Mouse (Mus musculus) gastrocnemius, adult 2 months (tissue): ENCODE measurements around the gene Vtn. TPM values are rescaled to one million over a fixed set of nuclear protein-coding genes. Genes with fewer than 3 reads are reported as not detected.

Experiments
- DNase-seq: peaks from one replicate; pipeline ENCODE4 v3.0.0; 2022
- H3K27ac ChIP-seq: fragments of 200-600 bp; 2 replicates; pipeline ENCODE4 v1.8.1; 2022; ENCODE audit warnings: mild to moderate bottlenecking
- H3K4me3 ChIP-seq: fragments of 200-600 bp; 2 replicates; pipeline ENCODE4 v1.8.1; 2022; ENCODE audit warnings: mild to moderate bottlenecking, moderate library complexity
- CTCF ChIP-seq: fragments of 200-600 bp; IDR thresholded peaks from 2 replicates; pipeline ENCODE4 v1.8.1; 2022; ENCODE audit warnings: antibody characterized with exemption, mild to moderate bottlenecking, moderate library complexity
- intact Hi-C: fragments of 180-260 bp; cut with DNase I; formaldehyde crosslinking; loops from one replicate; pipeline ENCODE4 v1.15.1; 2025
- total RNA-seq, 2 experiments: library from RNA; stranded (reverse); gene quantifications; 2 replicates each; pipeline ENCODE4 v1.2.3; 2021

The Vtn gene
- total RNA-seq, 2 experiments from 2014 or later, result 11.7 to 14.5 TPM

DNA sequence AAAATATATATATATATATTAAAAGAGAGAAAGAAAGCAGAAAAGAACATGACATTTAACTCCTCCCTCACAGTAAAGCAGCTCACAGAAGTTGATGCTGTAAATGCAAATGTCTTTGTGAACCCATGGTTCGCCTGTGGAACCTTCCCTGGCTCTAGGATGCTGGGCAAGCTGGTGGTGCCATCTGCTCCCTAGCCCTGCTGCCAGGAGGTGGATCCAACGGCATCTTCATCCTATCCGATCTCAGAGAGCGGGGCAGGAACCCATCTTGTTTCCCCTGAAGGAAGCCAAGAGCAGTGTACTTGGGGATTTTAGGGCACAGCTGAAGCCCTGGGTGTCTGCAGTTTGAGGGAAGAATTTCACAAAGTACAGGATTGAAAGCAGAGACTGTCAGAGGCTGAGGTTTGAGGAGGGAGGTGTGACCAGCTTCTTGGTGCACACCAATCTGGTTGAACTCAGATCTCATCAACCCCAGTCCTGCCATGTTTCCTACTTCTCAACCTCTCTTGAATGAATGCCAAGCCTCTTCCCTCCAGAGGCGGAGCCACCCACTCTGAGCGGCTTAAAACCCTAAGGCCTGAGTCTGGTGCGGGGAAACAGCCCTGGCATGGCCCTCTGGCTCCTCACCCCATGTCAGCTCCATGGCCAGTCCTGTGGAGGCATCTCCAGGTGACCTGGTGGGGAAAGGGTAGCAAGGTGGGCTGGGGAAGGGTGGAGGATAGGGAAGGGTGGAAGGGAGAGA is 4.2 kb downstream of the Vtn start, which contains the start of gene Sebox:
Sebox (plus strand) TSS at position 539 of the 742 bp plus-strand sequence.
- intact Hi-C loops, result no loop called here
- H3K4me3 ChIP-seq, result no peak within 1 kb of the TSS
- no peak for TF ChIP-seq CTCF
- no peak for DNase-seq
- no peak within 1 kb of the TSS for H3K27ac ChIP-seq

DNA sequence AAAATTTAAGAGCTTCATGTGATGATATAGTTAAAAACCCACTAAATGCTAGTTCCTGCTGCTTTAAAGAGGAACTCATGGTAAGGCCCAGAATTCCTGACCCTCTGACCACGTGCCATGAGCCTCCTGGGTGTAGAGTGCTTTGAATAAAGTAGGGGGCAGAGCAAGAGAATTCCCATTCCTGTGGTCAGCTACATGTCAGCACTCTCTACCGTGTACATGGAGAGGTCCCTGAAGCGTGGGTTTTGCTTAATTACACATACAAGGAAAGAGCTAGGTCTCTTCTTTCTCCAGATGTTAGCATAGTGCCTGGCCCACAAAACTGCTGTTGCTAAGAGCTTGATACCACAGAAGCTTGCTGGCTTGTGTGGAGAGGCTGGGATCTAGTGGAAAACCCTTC is 6.5 kb downstream of the Vtn start:
- DNase-seq, result no peak
- intact Hi-C loops, result no loop called here
- Histone ChIP-seq H3K4me3 (no peak overlapping the region), H3K27ac (no peak overlapping the region)
- TF ChIP-seq CTCF, result no peak

DNA sequence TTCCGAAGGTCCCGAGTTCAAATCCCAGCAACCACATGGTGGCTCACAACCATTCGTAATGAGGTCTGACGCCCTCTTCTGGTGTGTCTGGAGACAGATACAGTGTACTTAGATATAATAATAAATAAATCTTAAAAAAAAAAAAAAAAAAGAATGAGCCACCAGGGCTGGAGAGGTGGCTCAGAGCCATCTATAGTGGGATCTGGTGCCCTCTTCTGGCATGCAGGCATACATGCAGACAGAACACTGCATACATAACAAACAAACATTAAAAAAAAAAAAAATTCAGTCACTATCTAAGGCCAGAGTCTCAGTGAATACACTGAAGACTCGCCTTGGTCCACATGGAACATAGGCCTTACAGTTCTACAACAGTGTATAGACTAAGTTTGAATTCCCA is 10.3 kb downstream of the Vtn start:
- intact Hi-C loops, result no loop called here
- no peak overlapping the region for H3K27ac ChIP-seq
- no peak for DNase-seq
- no peak overlapping the region for H3K4me3 ChIP-seq
- TF ChIP-seq CTCF, result peak; percentile 42

DNA sequence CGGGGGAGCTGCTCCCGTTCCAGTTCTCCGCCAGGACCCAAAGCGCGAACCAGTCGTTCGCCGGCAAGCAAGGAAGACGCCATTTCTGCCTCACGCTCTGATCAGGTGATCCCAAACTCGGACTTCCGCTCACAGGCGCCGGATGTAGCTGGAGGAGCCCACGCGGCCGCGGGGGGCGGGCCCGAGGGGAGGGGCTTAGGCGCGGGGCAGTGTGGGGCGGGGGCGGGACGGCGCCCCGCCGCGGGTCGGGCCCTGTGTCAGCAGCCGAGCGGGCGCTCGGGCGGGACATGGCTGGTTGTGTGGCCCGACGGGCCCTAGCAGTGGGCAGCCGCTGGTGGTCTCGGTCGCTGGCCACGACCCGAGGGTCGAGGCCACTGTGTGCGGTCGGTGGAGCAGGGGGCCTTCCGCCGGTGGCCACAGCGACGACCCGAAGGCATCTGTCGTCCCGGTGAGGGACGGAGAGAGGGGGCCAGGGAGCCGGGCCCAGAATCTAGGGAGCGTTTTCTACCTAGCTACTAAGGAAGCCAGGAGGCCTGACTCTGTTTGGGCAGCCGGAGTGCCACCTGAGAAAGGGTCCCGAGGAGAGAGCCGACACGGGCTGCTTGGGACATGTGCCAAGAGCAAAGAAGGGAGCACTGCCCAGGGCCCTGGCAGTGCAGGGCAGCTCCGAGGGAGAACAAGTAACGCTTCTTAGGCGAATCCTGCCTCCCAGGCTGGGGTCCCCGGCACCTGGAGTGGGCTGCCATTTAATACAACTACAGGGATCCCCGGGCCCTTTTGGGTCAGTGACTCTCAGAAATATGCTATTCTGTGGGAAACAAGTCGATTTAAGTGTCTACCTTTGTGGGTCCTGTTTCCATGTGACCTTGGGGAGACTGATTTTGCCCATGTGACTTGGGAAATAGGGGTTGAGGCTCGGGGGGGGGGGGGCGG is 13.4 kb downstream of the Vtn start, which contains the start of the genes Tmem199 and Poldip2:
Tmem199 (minus strand) TSS at position 148 of the 933 bp plus-strand sequence.
Poldip2 (plus strand) TSS at position 169 of the 933 bp plus-strand sequence.
- intact Hi-C loops, result loop anchor here (2.0 kb wide), 1 partner anchor 23 kb away; no protein-coding TSS in a partner anchor
- no peak for TF ChIP-seq CTCF
- peak; percentile 95 for DNase-seq
- H3K4me3 ChIP-seq, result peak within 1 kb of the TSS; percentile 79
- H3K27ac ChIP-seq, result peak within 1 kb of the TSS; percentile 97

DNA sequence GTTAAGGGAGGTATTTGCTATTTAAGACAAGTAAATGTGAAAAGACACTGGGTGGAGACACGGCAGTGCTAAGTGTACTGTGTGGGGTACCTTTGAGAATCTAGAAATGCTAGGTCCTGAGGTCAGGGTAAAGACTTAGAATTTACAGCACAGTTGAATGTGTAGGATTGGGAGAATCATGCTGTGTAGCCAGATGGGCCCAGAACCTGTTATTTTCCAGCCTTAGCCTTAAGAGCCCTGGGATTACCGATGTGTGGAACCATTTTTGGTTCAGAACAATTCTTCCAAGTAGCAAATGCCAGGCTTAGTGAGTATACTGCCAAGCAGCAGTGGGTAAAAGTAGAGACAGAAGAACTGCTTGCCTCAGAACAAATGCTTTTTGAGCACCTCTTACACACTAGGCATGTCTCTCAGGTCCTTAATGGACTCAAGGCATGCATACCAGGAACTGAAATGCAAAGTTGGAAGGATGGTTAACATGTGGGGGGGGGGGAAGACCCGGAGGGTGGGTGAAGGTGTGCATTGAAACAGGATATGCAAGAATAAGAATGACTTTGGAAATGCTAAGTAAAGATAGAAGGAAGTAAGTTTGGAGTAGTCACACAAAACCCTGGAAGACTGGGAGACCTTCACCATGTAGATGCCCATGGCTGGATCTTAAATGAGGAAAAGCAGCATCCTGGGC is 14.4 kb downstream of the Vtn start:
- DNase-seq, result no peak
- intact Hi-C loops, result loop anchor here (2.0 kb wide), 1 partner anchor 22 kb away; no protein-coding TSS in a partner anchor
- TF ChIP-seq CTCF, result no peak
- H3K27ac ChIP-seq, result peak overlapping the region; percentile 97; the same call in 1 of the 2 replicates
- peak overlapping the region; percentile 79 for H3K4me3 ChIP-seq

DNA sequence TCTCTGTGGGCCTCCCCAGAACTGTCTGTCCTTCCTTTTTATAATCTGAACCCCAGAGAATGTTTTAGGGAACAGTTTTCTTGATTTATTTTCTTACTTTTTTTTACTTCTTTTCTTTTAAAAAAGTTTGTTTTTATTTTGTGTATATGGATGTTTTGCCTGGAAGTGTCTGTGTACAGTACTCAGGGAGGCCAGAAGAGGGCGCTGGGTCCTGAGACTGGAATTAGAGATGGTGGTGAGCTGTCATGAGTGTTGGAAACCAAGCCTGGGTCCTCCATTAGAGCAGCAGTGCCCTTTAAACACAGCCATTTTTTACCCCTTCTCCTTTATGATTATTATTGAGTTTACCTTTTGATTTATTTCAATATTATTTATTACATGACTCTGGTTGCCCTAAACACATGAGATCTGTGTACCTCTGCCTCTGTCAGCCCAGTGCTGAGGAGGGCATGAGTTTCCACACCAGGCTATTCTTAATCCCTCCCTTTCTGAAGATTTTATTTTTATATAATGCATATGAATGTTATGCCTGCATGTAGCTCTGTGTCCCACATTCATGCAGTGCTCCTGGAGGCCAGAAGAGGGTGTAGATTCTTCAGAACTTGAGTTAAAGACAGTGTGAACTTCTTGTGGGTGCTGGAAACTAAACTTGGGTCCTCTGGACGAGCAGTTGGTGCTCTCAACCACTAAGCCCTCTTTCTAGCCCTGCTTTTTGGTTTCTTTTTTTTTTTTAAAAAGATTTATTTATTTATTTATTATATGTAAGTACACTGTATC is 16.8 kb downstream of the Vtn start:
- intact Hi-C loops, result no loop called here
- peak; percentile 45 for TF ChIP-seq CTCF
- H3K27ac ChIP-seq, result no peak overlapping the region
- H3K4me3 ChIP-seq, result no peak overlapping the region
- no peak for DNase-seq

DNA sequence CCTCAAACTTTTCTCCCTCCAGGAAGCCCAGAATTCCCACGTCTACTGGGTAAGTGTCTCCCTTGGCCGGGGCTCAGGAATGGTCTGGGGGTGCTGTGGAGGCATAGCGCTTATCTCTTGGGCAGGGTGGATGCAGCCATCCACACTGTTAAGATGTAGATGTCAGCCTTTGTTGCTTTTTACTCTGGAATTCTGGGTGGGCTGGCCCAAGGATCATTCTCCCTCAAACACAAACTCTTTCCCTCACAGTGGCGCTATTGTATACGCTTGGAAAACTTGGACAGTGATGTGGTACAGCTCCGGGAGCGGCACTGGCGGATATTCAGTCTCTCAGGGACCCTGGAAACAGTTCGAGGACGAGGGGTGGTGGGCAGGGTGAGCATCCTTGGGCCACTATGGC is 20.0 kb downstream of the Vtn start:
- no peak overlapping the region for H3K4me3 ChIP-seq
- intact Hi-C loops, result no loop called here
- no peak for DNase-seq
- TF ChIP-seq CTCF, result no peak
- H3K27ac ChIP-seq, result no peak overlapping the region

DNA sequence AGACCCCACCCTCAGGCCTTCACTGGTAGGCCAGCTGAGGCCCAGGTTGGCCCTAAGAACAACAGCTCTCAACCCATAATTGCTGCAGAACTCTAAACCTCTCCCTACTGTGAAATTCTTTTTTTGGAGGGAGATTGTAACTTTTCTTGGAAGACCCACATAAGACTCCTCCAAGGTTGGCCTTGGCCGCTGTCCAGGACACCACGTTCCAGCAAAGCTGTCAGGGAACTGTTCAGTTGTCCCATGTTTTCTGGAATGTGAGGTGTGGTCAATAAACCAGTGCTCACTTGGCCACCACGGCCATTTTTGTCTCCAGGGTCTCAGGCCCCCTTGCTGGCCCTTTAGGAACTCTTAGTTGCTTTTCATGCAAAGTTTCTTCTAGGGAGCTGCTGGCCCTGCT is 23.0 kb downstream of the Vtn start:
- H3K27ac ChIP-seq, result peak overlapping the region; percentile 68
- intact Hi-C loops, result no loop called here

DNA sequence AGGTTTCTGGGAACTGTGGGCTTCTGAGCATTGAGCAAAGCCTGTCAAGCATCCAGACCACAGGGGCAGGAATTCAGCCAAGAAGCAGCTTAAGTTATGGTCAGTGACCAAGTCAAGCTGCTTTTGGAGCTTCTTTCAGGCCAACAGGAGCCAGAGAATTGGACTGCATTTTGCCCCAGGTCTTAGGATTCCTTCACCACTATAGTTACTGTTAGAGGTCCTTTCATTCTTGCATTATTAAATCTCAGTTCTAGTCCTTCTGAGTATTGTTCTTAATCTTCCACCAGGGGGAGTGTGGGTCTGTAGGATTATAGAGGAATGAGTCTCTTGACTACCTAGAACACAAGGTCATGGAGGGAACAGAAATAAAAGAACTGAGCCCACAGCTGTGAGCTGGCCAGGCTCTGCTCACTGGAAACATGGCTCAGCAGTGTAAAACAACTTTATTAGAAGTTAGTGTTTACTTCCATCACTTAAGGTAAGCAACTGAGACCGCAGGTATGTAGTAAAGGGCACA is 23.6 kb downstream of the Vtn start:
- intact Hi-C loops, result no loop called here
- DNase-seq, result peak; percentile 44
- TF ChIP-seq CTCF, result peak; percentile 57
- Histone ChIP-seq H3K4me3 (no peak overlapping the region), H3K27ac (peak overlapping the region; percentile 68)

More for the DNA sequence above, 23.0 kb downstream of the Vtn start:
- DNase-seq, result peak; percentile 48
- H3K4me3 ChIP-seq, result no peak overlapping the region
- TF ChIP-seq CTCF, result no peak

DNA sequence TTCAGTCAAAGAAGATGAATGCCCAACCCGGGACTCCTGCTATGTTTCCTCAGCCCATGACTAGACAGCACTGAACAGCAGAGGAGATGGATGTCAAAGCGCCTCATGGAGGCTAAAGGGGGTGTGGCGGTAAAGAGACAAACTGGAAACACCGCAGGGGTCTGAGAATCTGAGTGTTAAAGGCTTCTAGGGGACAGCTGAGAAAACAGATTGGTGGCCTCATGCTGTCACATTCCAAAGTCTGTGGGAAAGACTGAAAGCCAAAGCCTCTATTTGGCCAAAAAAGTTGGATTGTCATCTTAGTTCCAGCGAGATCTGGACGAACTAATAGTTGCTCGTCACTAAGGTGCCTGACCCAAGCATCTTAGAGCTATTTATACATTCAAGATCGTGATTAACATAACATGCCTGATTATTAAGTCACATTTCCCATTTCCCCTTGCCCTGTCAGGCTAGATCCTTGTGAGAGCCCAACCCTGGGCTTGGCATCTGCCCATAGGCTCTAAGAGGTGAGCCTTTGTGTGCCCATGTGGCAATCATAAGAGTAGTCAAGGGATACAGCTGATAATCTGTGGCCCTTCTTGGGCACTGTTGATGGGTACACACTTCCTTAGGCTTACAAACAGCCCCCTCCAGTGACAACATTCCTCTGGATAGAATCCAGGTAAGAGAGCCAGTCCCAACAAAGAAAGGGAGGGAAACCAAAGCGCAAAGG is 24.5 kb downstream of the Vtn start:
- no peak for TF ChIP-seq CTCF
- intact Hi-C loops, result no loop called here
- DNase-seq, result no peak
- Histone ChIP-seq H3K4me3 (no peak overlapping the region), H3K27ac (peak overlapping the region; percentile 68)

DNA sequence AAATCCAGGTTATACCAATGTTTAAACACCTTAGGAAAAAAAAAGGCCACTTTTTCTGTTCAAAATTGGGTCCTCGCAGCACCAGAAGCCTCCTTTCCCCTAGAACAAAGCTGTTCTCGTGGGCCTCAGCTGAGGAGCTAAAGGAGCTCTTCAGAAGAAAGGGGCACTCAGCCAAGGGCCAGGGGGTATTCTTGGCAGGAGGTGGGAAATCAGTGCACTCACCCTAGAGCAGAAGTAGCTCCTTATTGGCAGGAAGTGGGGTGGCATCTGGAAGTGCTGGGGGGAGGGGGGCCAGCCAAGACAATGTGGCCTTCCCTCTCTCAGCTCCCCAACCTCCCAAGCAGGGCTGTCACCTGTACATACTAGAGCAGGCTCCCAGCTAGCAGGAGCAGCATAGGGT is 25.9 kb downstream of the Vtn start:
- Histone ChIP-seq H3K4me3 (no peak overlapping the region), H3K27ac (no peak overlapping the region)
- DNase-seq, result no peak
- no peak for TF ChIP-seq CTCF
- intact Hi-C loops, result no loop called here
